Mouse (Mus musculus) layer of hippocampus, postnatal 36 days (tissue): Measurements from ENCODE around the gene Gm10486. TPM values are rescaled to one million over a fixed set of nuclear protein-coding genes. Genes with fewer than 3 reads are reported as not detected.
"Not testable (repeated sequence)": the region's sequence is repeated elsewhere in the genome, so short reads cannot be mapped to it uniquely, and the experiment has no call there.

Source experiments
- DNase-seq, 2 experiments: peaks; one replicate each; pipeline ENCODE4 v3.0.0; 2022
- total RNA-seq, 2 experiments: library from RNA; stranded (reverse); gene quantifications; 2 replicates each; pipeline ENCODE4 v1.2.3; 2021

Gene Gm10486
- not detected for total RNA-seq

DNA sequence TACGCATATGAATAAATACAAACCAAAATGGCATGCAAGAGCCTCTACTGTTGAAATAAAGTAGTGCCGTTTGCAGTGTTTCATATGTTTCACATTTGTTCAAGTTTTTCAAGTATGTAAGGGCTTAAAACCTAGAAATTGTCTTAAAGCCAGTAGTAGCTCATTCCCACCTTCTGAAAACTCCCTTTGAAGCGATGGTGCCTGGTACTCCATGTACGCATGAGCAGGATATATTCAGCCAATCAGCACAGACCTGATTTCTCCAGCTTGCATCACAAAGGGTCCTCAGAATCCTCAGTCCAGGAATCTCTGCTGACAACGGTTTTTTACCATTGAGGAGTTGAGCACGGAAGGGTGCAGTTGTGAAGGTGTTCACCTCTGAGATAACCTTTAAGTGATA, at the start of gene Gm10486:
Gene Gm10486 (plus strand): TSS at position 301 of the 400 bp plus-strand sequence.
- DNase-seq: not testable (repeated sequence)
